Mouse (Mus musculus) hindbrain, postnatal 0 days (tissue): ENCODE results near the gene Scd4. TPM values are rescaled to one million over a fixed set of nuclear protein-coding genes. Genes with fewer than 3 reads are reported as not detected.

Source experiments
- ATAC-seq: fragments of 200-750 bp; cut with Nextera tagmentation; 2 replicates; pipeline ENCODE4 v1.8.0; 2017; ENCODE audit warnings: mild to moderate bottlenecking, moderate TSS enrichment, moderate library complexity
- DNase-seq: peaks from one replicate; pipeline ENCODE4 v3.0.0-alpha.2; 2015; ENCODE audit warnings: low spot score
- H3K27ac ChIP-seq: fragments of 300-500 bp; sonication (generic); 2 replicates; pipeline ENCODE4 v1.5.1; 2014; ENCODE audit warnings: mild to moderate bottlenecking
- H3K27me3 ChIP-seq: fragments of 300-500 bp; sonication (generic); 2 replicates; pipeline ENCODE4 v1.6.1; 2014; ENCODE audit warnings: low read length, mixed read lengths; ENCODE audit not compliant: insufficient read depth
- H3K36me3 ChIP-seq: fragments of 300-500 bp; sonication (generic); 2 replicates; pipeline ENCODE4 v1.6.1; 2014; ENCODE audit warnings: low read length, mixed read lengths; ENCODE audit not compliant: insufficient read depth
- H3K4me1 ChIP-seq: fragments of 300-500 bp; sonication (generic); 2 replicates; pipeline ENCODE4 v1.6.1; 2014; ENCODE audit warnings: antibody characterized with exemption, low read length, mixed read lengths; ENCODE audit not compliant: insufficient read depth
- H3K4me2 ChIP-seq: fragments of 300-500 bp; sonication (generic); 2 replicates; pipeline ENCODE4 v1.6.1; 2014; ENCODE audit warnings: low read depth, mild to moderate bottlenecking, low read length, moderate library complexity, mixed read lengths
- H3K4me3 ChIP-seq: fragments of 300-500 bp; sonication (generic); 2 replicates; pipeline ENCODE4 v1.5.1; 2014; ENCODE audit warnings: low read length
- H3K9ac ChIP-seq: fragments of 300-500 bp; sonication (generic); replicated peaks from 2 replicates; pipeline ENCODE4 v1.6.1; 2014; ENCODE audit warnings: mild to moderate bottlenecking, low read length, moderate library complexity, mixed read lengths
- H3K9me3 ChIP-seq: fragments of 300-500 bp; sonication (generic); 2 replicates; pipeline ENCODE4 v1.6.1; 2016; ENCODE audit warnings: low read length, mixed read lengths
- CTCF ChIP-seq: IDR thresholded peaks from 2 replicates; pipeline ENCODE4 v1.5.1; 2016; ENCODE audit warnings: antibody characterized with exemption, control low read depth, low read depth
- WGBS: fragments of 180-500 bp; shearing (Covaris S2); extraction: QIAGEN DNeasy Blood & Tissue Kit; methylation state at CpG from one replicate; pipeline ENCODE4 v1.1.7; 2014; 5-methylcytosine and 5-hydroxymethylcytosine counted together
- polyA plus RNA-seq: library from polyadenylated mRNA; unstranded; fragments of >200 nt; fragmentation: Nextera tagmentation; extraction: Ambion mirVana; gene quantifications from 2 replicates; pipeline ENCODE4 v1.2.1, GENCODE M21; 2015
- total RNA-seq: library from RNA; depleted of rRNA; stranded (reverse); fragments of >200 nt; gene quantifications from 2 replicates; pipeline ENCODE4 v1.2.3, GENCODE M21; 2014; rRNA removed

The Scd4 gene
- total RNA-seq (0.84 and 1.5 TPM in 2 replicates), polyA plus RNA-seq (0.09 and 0.16 TPM in 2 replicates)

DNA sequence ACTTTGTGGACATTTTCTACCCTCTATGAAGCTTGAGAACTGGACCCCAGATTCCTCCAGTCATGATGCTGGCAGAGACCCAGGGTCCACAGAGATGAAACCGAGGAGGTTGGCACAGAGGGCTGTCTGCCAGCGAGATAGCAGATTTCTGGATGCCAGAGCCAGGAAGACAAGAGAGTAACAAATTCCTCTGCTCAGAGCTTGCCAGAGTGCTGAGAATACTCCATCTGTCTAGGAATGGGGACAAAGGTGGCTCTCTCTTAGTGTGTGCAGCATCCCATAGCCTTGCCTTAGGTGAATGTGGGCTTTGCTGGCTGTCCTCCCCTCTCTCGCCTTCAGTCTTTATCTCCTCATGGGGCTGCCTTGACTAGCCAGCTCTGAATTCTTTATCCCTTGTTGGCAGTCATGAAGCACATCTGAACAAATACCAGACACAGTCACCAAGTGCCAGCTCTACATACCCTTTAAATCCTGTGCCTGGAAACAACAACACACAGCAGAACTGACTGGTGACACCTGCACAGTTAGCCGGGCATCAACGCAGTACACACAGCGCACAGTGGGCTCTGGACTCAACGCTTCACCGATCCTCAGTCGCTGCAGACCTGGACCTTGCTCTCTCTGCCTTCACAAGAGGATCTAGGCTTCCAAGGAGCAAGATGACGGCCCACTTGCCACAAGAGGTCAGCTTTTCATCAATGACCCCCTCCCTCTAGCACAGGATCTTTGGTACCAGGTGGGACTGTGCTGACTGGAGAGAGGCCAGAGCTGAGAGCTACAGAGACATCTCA, at the start of gene Scd4:
Scd4 (plus strand) TSS at position 260 of the 791 bp plus-strand sequence.
- TF ChIP-seq CTCF: no peak
- Histone ChIP-seq H3K4me3 (no peak within 1 kb of the TSS), H3K36me3 (no peaks in the 10 kb centered on the region), H3K9ac (no peak within 1 kb of the TSS), H3K27ac (peak within 1 kb of the TSS; percentile 41; the same call in 1 of the 2 replicates), H3K4me2 (no peak within 1 kb of the TSS), H3K4me1 (no peaks in the 10 kb centered on the region), H3K9me3 (no peaks in the 10 kb centered on the region), H3K27me3 (no peaks in the 10 kb centered on the region)
- 53% methylated on average over 10 of the region's 10 CpGs for WGBS
- peak; percentile 60 for DNase-seq
- ATAC-seq: peak; percentile 43; the same call in 1 of the 2 replicates

DNA sequence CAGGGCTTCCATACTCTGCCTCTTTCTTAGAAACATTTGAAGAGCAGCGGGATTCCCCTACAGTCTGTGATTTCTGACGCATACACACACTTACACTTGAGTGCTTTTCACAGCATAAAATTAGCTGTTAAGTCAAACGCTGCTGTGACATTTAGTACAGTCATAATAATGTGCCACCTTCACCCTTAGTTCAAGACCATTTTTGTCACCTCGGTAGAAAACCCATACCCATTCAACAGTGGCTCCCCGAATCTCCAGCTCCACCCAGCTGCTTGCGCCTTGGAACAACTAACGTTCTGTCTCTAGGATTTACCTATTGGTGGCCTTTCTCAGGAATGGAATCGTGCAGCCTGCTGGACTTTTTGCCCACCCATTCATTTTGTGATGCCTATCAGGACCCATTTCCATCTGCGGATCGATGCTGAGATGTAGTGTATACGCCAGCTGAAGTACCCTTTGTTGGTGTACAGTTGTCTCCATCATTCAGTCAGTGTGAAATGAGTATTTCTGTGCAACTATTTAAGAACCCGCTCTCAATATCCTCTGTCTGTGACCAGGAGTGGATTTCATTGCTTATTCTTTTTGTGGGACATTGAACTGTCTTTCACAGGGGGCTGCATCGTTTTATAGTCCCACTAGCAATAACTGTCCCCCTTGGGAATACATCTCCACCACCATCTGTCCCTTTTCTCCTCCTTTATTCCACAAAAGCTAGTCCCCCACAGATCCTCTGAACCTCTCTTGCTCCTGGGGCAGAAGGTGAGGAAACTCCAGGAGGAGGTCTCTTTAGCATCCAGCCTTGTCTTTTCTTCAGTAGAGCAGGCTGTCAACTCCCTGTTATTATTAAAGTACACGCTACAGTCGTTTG, 49.5 kb upstream of the Scd4 start:
- H3K9ac ChIP-seq: no peak overlapping the region; the same call in 1 of the 2 replicates
- ATAC-seq (no peak; the same call in 1 of the 2 replicates), DNase-seq (no peak)
- H3K36me3 ChIP-seq: no peaks in the 10 kb centered on the region
- peaks cover 21% of the 10 kb centered on the region for H3K4me1 ChIP-seq
- peak overlapping the region; percentile 50 for H3K4me3 ChIP-seq
- H3K4me2 ChIP-seq: peak overlapping the region; percentile 91
- TF ChIP-seq CTCF: no peak
- H3K9me3 ChIP-seq: no peaks in the 10 kb centered on the region
- WGBS: 25% methylated on average over 15 of the region's 15 CpGs
- H3K27me3 ChIP-seq: no peaks in the 10 kb centered on the region
- peak overlapping the region; percentile 93 for H3K27ac ChIP-seq

DNA sequence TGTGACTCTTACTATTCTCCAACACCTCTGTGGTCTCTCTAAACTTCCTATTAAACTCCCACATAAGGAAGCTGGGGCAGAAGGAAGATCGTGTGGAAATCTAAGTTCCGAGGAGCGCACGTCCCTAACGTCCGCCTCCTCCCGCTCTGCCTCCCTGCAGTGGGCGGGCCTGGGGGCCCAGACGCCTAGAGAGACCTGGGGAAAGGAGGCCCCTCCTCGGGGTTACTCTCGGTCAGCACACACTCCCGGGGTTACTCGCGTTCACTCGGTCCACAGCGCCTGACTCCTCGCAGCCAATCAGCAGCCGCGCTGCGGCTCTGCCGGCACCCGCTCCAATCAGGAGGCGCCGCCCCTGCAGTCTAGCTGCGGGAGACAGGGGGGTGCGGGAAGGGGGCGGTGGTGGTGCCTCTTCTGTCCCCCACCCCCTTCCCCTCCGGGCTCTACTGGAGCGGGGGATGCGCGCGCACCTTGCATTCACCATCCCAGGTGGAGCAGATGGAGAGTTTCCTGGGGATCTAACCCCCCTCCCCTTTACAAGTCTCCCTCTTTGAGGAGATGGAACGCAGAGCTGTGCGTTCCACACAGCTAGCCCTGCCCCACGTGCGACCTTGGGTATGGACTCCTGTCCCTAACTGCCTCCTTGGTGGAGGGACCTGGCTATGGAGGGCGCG, 48.7 kb upstream of the Scd4 start:
- H3K36me3 ChIP-seq: no peaks in the 10 kb centered on the region
- H3K4me3 ChIP-seq: peak overlapping the region; percentile 50
- H3K9ac ChIP-seq: peak overlapping the region; percentile 61
- ATAC-seq (peak; percentile 99), DNase-seq (peak; percentile 96)
- H3K4me2 ChIP-seq: peak overlapping the region; percentile 91
- H3K4me1 ChIP-seq: peaks cover 21% of the 10 kb centered on the region
- no peak for TF ChIP-seq CTCF
- H3K9me3 ChIP-seq: no peaks in the 10 kb centered on the region
- WGBS: 0% methylated on average over 37 of the region's 38 CpGs
- H3K27me3 ChIP-seq: no peaks in the 10 kb centered on the region
- peak overlapping the region; percentile 93 for H3K27ac ChIP-seq

DNA sequence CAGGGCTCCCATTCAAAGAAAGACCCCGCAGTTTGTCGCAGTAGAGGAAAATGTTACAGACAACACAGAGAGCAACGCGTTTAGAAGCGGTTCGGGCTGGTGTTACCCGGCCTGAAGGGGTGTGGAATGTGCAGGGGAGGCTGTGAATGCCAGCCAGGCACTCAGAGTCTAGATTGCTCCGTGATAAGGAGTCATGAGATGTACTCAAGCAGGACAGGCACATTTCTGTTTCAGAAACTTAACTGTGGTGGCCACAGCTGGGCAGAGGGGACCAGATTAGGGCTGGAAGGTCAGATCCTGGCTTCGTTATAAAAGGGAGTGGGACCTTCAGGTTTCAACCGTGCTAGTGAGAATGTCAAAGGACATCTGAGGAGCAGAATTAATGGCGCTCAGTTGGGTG, 48.2 kb upstream of the Scd4 start:
- DNase-seq (no peak), ATAC-seq (peak; percentile 28)
- Histone ChIP-seq H3K4me2 (peak overlapping the region; percentile 91), H3K4me1 (peaks cover 21% of the 10 kb centered on the region), H3K27me3 (no peaks in the 10 kb centered on the region), H3K36me3 (no peaks in the 10 kb centered on the region), H3K9ac (peak overlapping the region; percentile 61), H3K4me3 (peak overlapping the region; percentile 50), H3K9me3 (no peaks in the 10 kb centered on the region), H3K27ac (peak overlapping the region; percentile 93)
- no peak for TF ChIP-seq CTCF
- 2% methylated on average over 11 of the region's 11 CpGs for WGBS

DNA sequence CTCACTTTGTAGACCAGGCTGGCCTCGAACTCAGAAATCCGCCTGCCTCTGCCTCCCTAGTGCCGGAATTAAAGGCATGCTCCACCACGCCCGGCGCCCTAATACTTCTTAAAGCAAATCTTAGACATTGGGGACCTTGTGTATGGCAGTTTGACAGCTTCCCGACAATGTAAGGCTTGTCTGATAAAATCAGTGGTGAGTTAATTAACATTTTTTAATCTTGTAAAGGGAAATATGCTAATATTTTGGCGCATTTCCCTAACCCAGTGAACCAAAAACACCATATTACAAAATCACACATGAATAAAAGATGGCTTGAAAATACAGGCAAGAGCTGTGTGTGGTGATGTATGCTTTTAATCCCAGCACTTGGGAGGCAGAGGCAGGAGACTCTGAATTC, 47.3 kb upstream of the Scd4 start:
- H3K4me1 ChIP-seq: peaks cover 21% of the 10 kb centered on the region
- H3K36me3 ChIP-seq: no peaks in the 10 kb centered on the region
- H3K9ac ChIP-seq: no peak overlapping the region
- H3K9me3 ChIP-seq: no peaks in the 10 kb centered on the region
- TF ChIP-seq CTCF: no peak
- H3K4me3 ChIP-seq: no peak overlapping the region
- H3K27ac ChIP-seq: no peak overlapping the region
- DNase-seq (no peak), ATAC-seq (no peak)
- no peaks in the 10 kb centered on the region for H3K27me3 ChIP-seq
- 88% methylated on average over 8 of the region's 8 CpGs for WGBS
- H3K4me2 ChIP-seq: no peak overlapping the region

- Histone ChIP-seq H3K36me3 (no peaks in the 10 kb centered on the region), H3K4me1 (peaks cover 21% of the 10 kb centered on the region), H3K27ac (no peak overlapping the region), H3K9me3 (no peaks in the 10 kb centered on the region), H3K9ac (no peak overlapping the region), H3K27me3 (no peaks in the 10 kb centered on the region), H3K4me2 (no peak overlapping the region), H3K4me3 (no peak overlapping the region)
- no peak for ATAC-seq
- TF ChIP-seq CTCF: no peak
- no peak for DNase-seq
- WGBS: 60% methylated on average over 2 of the region's 2 CpGs
Measured at GRCm38 (mm10) chr19:44286109-44286508, 46.8 kb upstream of the Scd4 start.
